Comparison of ENCODE assay signal across 9 mouse cellular contexts in genomic region chr7:127801010-127801621, GRCm38 (mm10). TPM values are rescaled to one million over a fixed set of nuclear protein-coding genes. Genes with fewer than 3 reads are reported as not detected.
DNase-seq lines count a peak whose midpoint lies in the region; ATAC-seq and TF ChIP-seq lines count a peak whose summit lies in the region.
"Had no signal": no experiment of that assay in that cellular context is flagged by ENCODE, and none has a peak within 500 bp of the region (broad histone marks: within the 10 kb centered on the region; RNA-seq: fewer than 3 reads in every experiment).

No protein-coding gene starts in this region.

- H3K4me1 ChIP-seq in limb, embryonic 15.5 days: peaks cover 19% of the 10 kb centered on the region
- no peaks in the 10 kb centered on the region for H3K4me1 ChIP-seq in thymus, adult 2 months (replicated peaks; ENCODE audit: control insufficient read depth, insufficient read depth, low read length)

- H3K27me3 ChIP-seq in limb, embryonic 15.5 days: no peaks in the 10 kb centered on the region
- H3K27me3 ChIP-seq in thymus, adult 2 months (ENCODE audit: control insufficient read depth, insufficient read depth, low read length): no peaks in the 10 kb centered on the region

- no peak for TF ChIP-seq POLR2A in thymus, adult 2 months (IDR thresholded peaks at IDR 0.05; ENCODE audit: control insufficient read depth, extremely low read depth, insufficient read depth, low read length, poor library complexity)

- no peaks in the 10 kb centered on the region for H3K9me3 ChIP-seq in limb, embryonic 15.5 days

- no peak for TF ChIP-seq CTCF in thymus, adult 2 months (IDR thresholded peaks at IDR 0.05; ENCODE audit: borderline replicate concordance, control insufficient read depth, extremely low read depth, insufficient read depth, low read length, poor library complexity)

- peak overlapping the region; percentile 33 for H3K4me3 ChIP-seq in limb, embryonic 15.5 days
- no peak overlapping the region for H3K4me3 ChIP-seq in thymus, adult 2 months (ENCODE audit: control insufficient read depth, insufficient read depth, low read length)

- no peak for ATAC-seq in limb, embryonic 15.5 days (ENCODE audit: insufficient number of reproducible peaks, low FRiP score, low TSS enrichment, low read depth)

- no peak overlapping the region for H3K9ac ChIP-seq in limb, embryonic 15.5 days

- H3K36me3 ChIP-seq in limb, embryonic 15.5 days: peaks cover 73% of the 10 kb centered on the region
- H3K36me3 ChIP-seq in thymus, adult 2 months (ENCODE audit: control insufficient read depth, insufficient read depth, low read length): peaks cover 30% of the 10 kb centered on the region

- H3K27ac ChIP-seq in limb, embryonic 15.5 days: peak overlapping the region; percentile 67; the same call in 1 of the 2 replicates
- no peak overlapping the region for H3K27ac ChIP-seq in thymus, adult 2 months (ENCODE audit: control insufficient read depth, insufficient read depth, low read length)

- H3K4me2 ChIP-seq in limb, embryonic 15.5 days: peak overlapping the region; percentile 44

- DNase-seq in layer of hippocampus, adult 11-12 months (ENCODE audit: low spot score): peak; percentile 52
- DNase-seq in layer of hippocampus, postnatal 14 days (ENCODE audit: low spot score in 2 of 2): no peak
- DNase-seq in adrenal gland, postnatal 36 days: peak; percentile 32 to 34
- peak; percentile 52 for DNase-seq in fibroblast of lung, adult 2 months (ENCODE audit: low read depth)
- no peak for DNase-seq in spleen, adult 12 weeks (ENCODE audit: low spot score)
- DNase-seq in urinary bladder, postnatal 25 days (ENCODE audit: low spot score): no peak
- DNase-seq in thymus, adult 2 months: no peak

- 90% methylated on average over 8 of the region's 8 CpGs for whole genome bisulfite sequencing in limb, embryonic 15.5 days
- 87% methylated on average over 8 of the region's 8 CpGs for WGBS in thymus, adult 2 months

RNA-seq across cellular contexts. Expression of gene Hsd3b7, which starts 0.7 kb away (rescaled TPM):
- total RNA-seq in layer of hippocampus, postnatal 14 days (2021): 1 to 10 TPM; 5.9 to 6.6 TPM
- 10 to 100 TPM; 30.0 to 53.3 TPM for total RNA-seq in adrenal gland, postnatal 36 days (2021)
- polyA plus RNA-seq in limb, embryonic 15.5 days (2015; fragmentation: Nextera tagmentation; extraction: Ambion mirVana): 18.7 and 23.8 TPM in 2 replicates
- polyA plus RNA-seq in thymus, adult 2 months (2012; rRNA removed): 25.9 and 30.1 TPM in 2 replicates

RNA-seq across cellular contexts. Expression of gene Gm49388, which starts 15.7 kb away (rescaled TPM):
- total RNA-seq in layer of hippocampus, postnatal 14 days (2021): 1 to 10 TPM; 4.1 to 4.7 TPM
- total RNA-seq in adrenal gland, postnatal 36 days (2021): 1 to 10 TPM; 4.1 to 6.6 TPM
- polyA plus RNA-seq in limb, embryonic 15.5 days (2015; fragmentation: Nextera tagmentation; extraction: Ambion mirVana): not detected in 2 replicates
- polyA plus RNA-seq in thymus, adult 2 months (2012; rRNA removed): not detected in 2 replicates
- polyA plus RNA-seq: testis, adult 2 months had no signal

RNA-seq across cellular contexts. Expression of gene Stx4a, which starts 23.0 kb away (rescaled TPM):
- total RNA-seq in layer of hippocampus, postnatal 14 days (2021): 10 to 100 TPM; 51.4 to 59.6 TPM
- total RNA-seq in adrenal gland, postnatal 36 days (2021): 100 to 1,000 TPM in 1 of 2 experiments, 10 to 100 TPM in 1; 92.5 to 108 TPM
- 72.5 and 79.5 TPM in 2 replicates for polyA plus RNA-seq in limb, embryonic 15.5 days (2015; fragmentation: Nextera tagmentation; extraction: Ambion mirVana)
- polyA plus RNA-seq in thymus, adult 2 months (2012; rRNA removed): 76.1 and 93.3 TPM in 2 replicates

RNA-seq across cellular contexts. Expression of gene Stx1b, which starts 23.2 kb away (rescaled TPM):
- 100 to 1,000 TPM; 341 to 360 TPM for total RNA-seq in layer of hippocampus, postnatal 14 days (2021)
- total RNA-seq in adrenal gland, postnatal 36 days (2021): 1 to 10 TPM; 4.4 to 4.5 TPM
- polyA plus RNA-seq in limb, embryonic 15.5 days (2015; fragmentation: Nextera tagmentation; extraction: Ambion mirVana): 3.6 and 3.8 TPM in 2 replicates
- polyA plus RNA-seq in thymus, adult 2 months (2012; rRNA removed): 3.4 and 4.2 TPM in 2 replicates

RNA-seq across cellular contexts. Expression of gene Setd1a, which starts 24.6 kb away (rescaled TPM):
- total RNA-seq in layer of hippocampus, postnatal 14 days (2021): 10 to 100 TPM; 38.2 to 41.8 TPM
- 10 to 100 TPM; 36.0 TPM for total RNA-seq in adrenal gland, postnatal 36 days (2021)
- 18.6 and 21.7 TPM in 2 replicates for polyA plus RNA-seq in limb, embryonic 15.5 days (2015; fragmentation: Nextera tagmentation; extraction: Ambion mirVana)
- 29.9 and 36.7 TPM in 2 replicates for polyA plus RNA-seq in thymus, adult 2 months (2012; rRNA removed)

Comparison
In these comparisons a context has a peak if more than half of its experiments do, and no peak if none do; other contexts are left out.
1. DNase-seq: peak in layer of hippocampus, adult 11-12 months (single experiment), adrenal gland, postnatal 36 days (2 of 2) and fibroblast of lung, adult 2 months (single experiment); none in layer of hippocampus, postnatal 14 days (0 of 2), spleen, adult 12 weeks (single experiment), urinary bladder, postnatal 25 days (single experiment) and thymus, adult 2 months (single experiment).
2. RNA of gene Hsd3b7, which starts 0.7 kb away (total RNA-seq): 30.0 to 53.3 TPM in adrenal gland, postnatal 36 days; 5.9 to 6.6 TPM in layer of hippocampus, postnatal 14 days; every median in the first group is over 4 times any median in the second.